8 mouse cellular contexts compared by ENCODE assay signal in the genomic region with DNA sequence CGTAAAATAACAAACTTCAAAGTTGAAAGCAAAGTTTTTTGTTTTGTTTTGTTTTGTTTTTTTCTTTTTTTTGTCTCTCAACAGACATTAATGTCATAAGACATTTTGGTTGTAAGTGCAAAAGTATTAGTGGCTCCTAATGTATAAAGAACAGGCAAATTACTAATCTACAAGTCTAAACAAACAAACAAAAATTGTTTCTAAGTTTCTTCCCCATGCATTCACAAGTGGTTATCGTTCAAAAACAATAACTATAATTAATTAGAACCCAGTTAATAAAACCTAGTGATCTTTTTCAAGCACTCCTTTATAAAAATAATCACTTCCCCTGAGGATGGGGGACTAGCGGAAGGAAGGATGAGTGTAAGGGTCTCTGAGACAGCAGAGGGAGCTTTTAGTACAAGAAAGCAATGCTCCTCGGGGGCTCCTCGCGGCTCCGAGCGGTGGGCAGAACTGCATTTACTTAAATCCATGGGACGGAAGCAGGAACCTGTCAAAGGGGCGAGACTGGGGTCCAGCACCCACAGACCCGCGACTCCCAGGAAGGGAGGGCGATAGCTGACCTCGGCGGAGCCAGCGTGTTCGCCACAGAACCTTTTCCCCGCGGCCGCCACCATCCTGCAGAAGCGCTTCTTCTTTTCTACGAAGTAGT. TPM values are rescaled to one million over a fixed set of nuclear protein-coding genes. Genes with fewer than 3 reads are reported as not detected.
DNase-seq lines count a peak whose midpoint lies in the region; ATAC-seq lines count a peak whose summit lies in the region.

No protein-coding gene starts in this region.

- peaks cover 0 to 10% of the 10 kb centered on the region in 2 experiments; a peak in 2 of 4 replicates for H3K4me1 ChIP-seq in heart, embryonic 14.5 days (ENCODE audit: control insufficient read depth in 2 of 2, insufficient read depth in 2 of 2, low read length in 2 of 2)
- H3K4me1 ChIP-seq in hindbrain, embryonic 16.5 days (ENCODE audit: control insufficient read depth, insufficient read depth, low read depth, low read length), result peaks cover 3% of the 10 kb centered on the region
- H3K4me1 ChIP-seq in midbrain, embryonic 12.5 days, result peaks cover 10% of the 10 kb centered on the region; the same call in 1 of the 2 replicates

- peak overlapping the region; percentile 67 for H3K4me2 ChIP-seq in heart, embryonic 14.5 days (ENCODE audit: low read length)
- peak overlapping the region; percentile 50 for H3K4me2 ChIP-seq in hindbrain, embryonic 16.5 days (ENCODE audit: low read length)
- H3K4me2 ChIP-seq in midbrain, embryonic 12.5 days (replicated peaks), result peak overlapping the region; percentile 49

- no peaks in the 10 kb centered on the region for H3K27me3 ChIP-seq in heart, embryonic 14.5 days (ENCODE audit: control insufficient read depth, insufficient read depth, low read length)
- H3K27me3 ChIP-seq in hindbrain, embryonic 16.5 days (replicated peaks; ENCODE audit: control insufficient read depth, insufficient read depth, low read length), result no peaks in the 10 kb centered on the region
- H3K27me3 ChIP-seq in midbrain, embryonic 12.5 days, result no peaks in the 10 kb centered on the region

- WGBS in heart, embryonic 14.5 days, result 2% methylated on average over 22 of the region's 22 CpGs
- 3% methylated on average over 22 of the region's 22 CpGs for WGBS in hindbrain, embryonic 16.5 days
- 3% methylated on average over 22 of the region's 22 CpGs for WGBS in midbrain, embryonic 12.5 days

- H3K9ac ChIP-seq in heart, embryonic 14.5 days (ENCODE audit: low read length), result peak overlapping the region; percentile 88
- H3K9ac ChIP-seq in hindbrain, embryonic 16.5 days (ENCODE audit: low read depth, low read length), result peak overlapping the region; percentile 83
- H3K9ac ChIP-seq in midbrain, embryonic 12.5 days (replicated peaks), result peak overlapping the region; percentile 77

- peak overlapping the region; percentile 75 to 83 for H3K27ac ChIP-seq in heart, embryonic 14.5 days (replicated peaks in 1 of 2; ENCODE audit: control insufficient read depth in 1 of 2, insufficient read depth in 1 of 2, low read depth in 2 of 2, low read length in 2 of 2)
- H3K27ac ChIP-seq in hindbrain, embryonic 16.5 days (ENCODE audit: low read depth, low read length), result peak overlapping the region; percentile 86
- H3K27ac ChIP-seq in midbrain, embryonic 12.5 days (replicated peaks), result peak overlapping the region; percentile 83

- no peaks in the 10 kb centered on the region for H3K9me3 ChIP-seq in heart, embryonic 14.5 days (ENCODE audit: control insufficient read depth, low read length)
- no peaks in the 10 kb centered on the region for H3K9me3 ChIP-seq in hindbrain, embryonic 16.5 days (ENCODE audit: control insufficient read depth, low read length)
- H3K9me3 ChIP-seq in midbrain, embryonic 12.5 days, result no peaks in the 10 kb centered on the region

- peak overlapping the region; percentile 82 to 95 for H3K4me3 ChIP-seq in heart, embryonic 14.5 days (ENCODE audit: control insufficient read depth in 1 of 2, insufficient read depth in 1 of 2, low read depth in 1 of 2, low read length in 2 of 2)
- H3K4me3 ChIP-seq in hindbrain, embryonic 16.5 days (ENCODE audit: low read length), result peak overlapping the region; percentile 60
- H3K4me3 ChIP-seq in midbrain, embryonic 12.5 days, result peak overlapping the region; percentile 79

- no peak for DNase-seq in heart, adult 11 months
- no peak for DNase-seq in urinary bladder, postnatal 36 days (ENCODE audit: low spot score in 2 of 2)
- no peak for DNase-seq in layer of hippocampus, postnatal 25 days (ENCODE audit: extremely low spot score in 1 of 2, low spot score in 1 of 2)

- peak; percentile 45 for ATAC-seq in heart, embryonic 14.5 days (ENCODE audit: insufficient number of reproducible peaks, insufficient read depth, low FRiP score, low read depth)
- peak; percentile 31 for ATAC-seq in CD4-positive, CD25-positive, alpha-beta regulatory T cell, adult 4 months
- peak; percentile 62 for ATAC-seq in common myeloid progenitor, adult 5-6 weeks (replicated peaks; ENCODE audit: low read depth, poor library complexity, severe bottlenecking)
- ATAC-seq in hindbrain, embryonic 16.5 days, result peak; percentile 87
- peak; percentile 81 for ATAC-seq in midbrain, embryonic 12.5 days (ENCODE audit: low FRiP score, low read depth)

- H3K36me3 ChIP-seq in heart, embryonic 14.5 days (ENCODE audit: control insufficient read depth, insufficient read depth, low read length), result peaks cover 31% of the 10 kb centered on the region
- H3K36me3 ChIP-seq in hindbrain, embryonic 16.5 days (ENCODE audit: control insufficient read depth, insufficient read depth, low read length), result peaks cover 16% of the 10 kb centered on the region
- peaks cover 27% of the 10 kb centered on the region for H3K36me3 ChIP-seq in midbrain, embryonic 12.5 days

RNA-seq across cellular contexts. Expression of a gene that starts 0.6 kb away (rescaled TPM):
- polyA plus RNA-seq in heart, embryonic 14.5 days (2014; fragmentation: Nextera tagmentation; extraction: Ambion mirVana), result 13.5 and 14.7 TPM in 2 replicates
- polyA plus RNA-seq in CD4-positive, CD25-positive, alpha-beta regulatory T cell, adult 4 months (2017; shearing (Covaris generic)), result 10 to 100 TPM; 11.5 to 15.3 TPM
- total RNA-seq in common myeloid progenitor, adult 5-6 weeks (2017), result 49.8 and 57.5 TPM in 2 replicates
- 11.5 and 12.3 TPM in 2 replicates for polyA plus RNA-seq in hindbrain, embryonic 16.5 days (2015; fragmentation: Nextera tagmentation; extraction: Ambion mirVana)
- 37.5 and 37.6 TPM in 2 replicates for polyA plus RNA-seq in midbrain, embryonic 12.5 days (2016; fragmentation: Nextera tagmentation; extraction: Ambion mirVana)
- 10 to 100 TPM in 1 of 2 experiments, 1 to 10 TPM in 1; 7.9 to 10.5 TPM for total RNA-seq in layer of hippocampus, postnatal 25 days (2021)

RNA-seq across cellular contexts. Expression of a gene that starts 20.2 kb away (rescaled TPM):
- 18.7 and 22.3 TPM in 2 replicates for polyA plus RNA-seq in heart, embryonic 14.5 days (2014; fragmentation: Nextera tagmentation; extraction: Ambion mirVana)
- polyA plus RNA-seq in CD4-positive, CD25-positive, alpha-beta regulatory T cell, adult 4 months (2017; shearing (Covaris generic)), result 10 to 100 TPM; 38.2 to 39.0 TPM
- total RNA-seq in common myeloid progenitor, adult 5-6 weeks (2017), result 47.6 and 51.1 TPM in 2 replicates
- 22.5 and 25.2 TPM in 2 replicates for polyA plus RNA-seq in hindbrain, embryonic 16.5 days (2015; fragmentation: Nextera tagmentation; extraction: Ambion mirVana)
- polyA plus RNA-seq in midbrain, embryonic 12.5 days (2016; fragmentation: Nextera tagmentation; extraction: Ambion mirVana), result 31.4 and 34.8 TPM in 2 replicates
- total RNA-seq in layer of hippocampus, postnatal 25 days (2021), result 10 to 100 TPM; 13.8 to 17.8 TPM

RNA-seq across cellular contexts. Expression of a gene that starts 31.4 kb away (rescaled TPM):
- 44.7 and 47.8 TPM in 2 replicates for polyA plus RNA-seq in heart, embryonic 14.5 days (2014; fragmentation: Nextera tagmentation; extraction: Ambion mirVana)
- polyA plus RNA-seq in CD4-positive, CD25-positive, alpha-beta regulatory T cell, adult 4 months (2017; shearing (Covaris generic)), result under 1 TPM; 0.94 to 0.98 TPM
- 0.27 and 0.53 TPM in 2 replicates for total RNA-seq in common myeloid progenitor, adult 5-6 weeks (2017)
- polyA plus RNA-seq in hindbrain, embryonic 16.5 days (2015; fragmentation: Nextera tagmentation; extraction: Ambion mirVana), result 0.13 and 0.45 TPM in 2 replicates
- 0.59 and 0.75 TPM in 2 replicates for polyA plus RNA-seq in midbrain, embryonic 12.5 days (2016; fragmentation: Nextera tagmentation; extraction: Ambion mirVana)
- total RNA-seq in layer of hippocampus, postnatal 25 days (2021), result under 1 TPM in 1 of 2 experiments, not detected in 1; 0.12 TPM

Comparison
In these comparisons a context has a peak if more than half of its experiments do, and no peak if none do; other contexts are left out.
1. ATAC-seq: peak in every context shown above with its lines; median percentile 87 in hindbrain, embryonic 16.5 days; 81 in midbrain, embryonic 12.5 days; 62 in common myeloid progenitor, adult 5-6 weeks; 45 in heart, embryonic 14.5 days; 31 in CD4-positive, CD25-positive, alpha-beta regulatory T cell, adult 4 months.
2. RNA of a gene that starts 31.4 kb away (polyA plus RNA-seq): 44.7 to 47.8 TPM in heart, embryonic 14.5 days; 0.94 to 0.98 TPM in CD4-positive, CD25-positive, alpha-beta regulatory T cell, adult 4 months, 0.59 to 0.75 TPM in midbrain, embryonic 12.5 days and 0.13 to 0.45 TPM in hindbrain, embryonic 16.5 days; every median in the first group is over 10 times any median in the second.
3. Peak in every context shown above with its lines, with median percentiles within 50 percentile points of each other: H3K27ac ChIP-seq, H3K4me2 ChIP-seq, H3K4me3 ChIP-seq and H3K9ac ChIP-seq.